Mouse (Mus musculus) liver, postnatal 0 days (tissue): ENCODE results near the gene Nup155. TPM values are rescaled to one million over a fixed set of nuclear protein-coding genes. Genes with fewer than 3 reads are reported as not detected.
"Not testable (repeated sequence)": the region's sequence is repeated elsewhere in the genome, so short reads cannot be mapped to it uniquely, and the experiment has no call there.

ENCODE experiments used
- ATAC-seq: fragments of 200-750 bp; cut with Nextera tagmentation; 2 replicates; pipeline ENCODE4 v1.8.0; 2017; ENCODE audit warnings: mild to moderate bottlenecking, moderate library complexity
- DNase-seq: peaks from one replicate; pipeline ENCODE4 v3.0.0-alpha.2; 2016
- H3K27ac ChIP-seq: fragments of 300-500 bp; sonication (generic); 2 replicates; pipeline ENCODE4 v1.5.1; 2014; ENCODE audit warnings: antibody characterized with exemption, moderate library complexity, mild to moderate bottlenecking, low read depth
- H3K27me3 ChIP-seq: fragments of 300-500 bp; sonication (generic); 2 replicates; pipeline ENCODE4 v1.6.1; 2014; ENCODE audit warnings: low read length, control low read depth, mixed read lengths; ENCODE audit not compliant: insufficient read depth
- H3K36me3 ChIP-seq: fragments of 300-500 bp; sonication (generic); replicated peaks from 2 replicates; pipeline ENCODE4 v1.6.1; 2014; ENCODE audit warnings: mild to moderate bottlenecking, control low read depth, low read length, moderate library complexity, mixed read lengths; ENCODE audit not compliant: insufficient read depth
- H3K4me1 ChIP-seq: fragments of 300-500 bp; sonication (generic); 2 replicates; pipeline ENCODE4 v1.6.1; 2014; ENCODE audit warnings: antibody characterized with exemption, mild to moderate bottlenecking, control low read depth; ENCODE audit not compliant: insufficient read depth
- H3K4me2 ChIP-seq: fragments of 300-500 bp; sonication (generic); 2 replicates; pipeline ENCODE4 v1.6.1; 2014; ENCODE audit warnings: low read depth, mild to moderate bottlenecking, low read length, moderate library complexity, mixed read lengths
- H3K4me3 ChIP-seq: fragments of 300-500 bp; sonication (generic); 2 replicates; pipeline ENCODE4 v1.5.1; 2014; ENCODE audit warnings: low read depth, low read length
- H3K9ac ChIP-seq: fragments of 300-500 bp; sonication (generic); replicated peaks from 2 replicates; pipeline ENCODE4 v1.6.1; 2014; ENCODE audit warnings: mild to moderate bottlenecking, moderate library complexity
- H3K9me3 ChIP-seq: fragments of 300-500 bp; sonication (generic); 2 replicates; pipeline ENCODE4 v1.6.1; 2016; ENCODE audit warnings: mild to moderate bottlenecking, control low read depth, low read length, mixed read lengths
- CTCF ChIP-seq: sonication (generic); IDR thresholded peaks from 2 replicates; pipeline ENCODE4 v1.5.1; 2016; ENCODE audit warnings: antibody characterized with exemption, low read depth
- EP300 ChIP-seq: IDR thresholded peaks from 2 replicates; pipeline ENCODE4 v1.6.1; 2016; ENCODE audit warnings: antibody characterized with exemption, low read depth, mild to moderate bottlenecking
- WGBS: fragments of 180-500 bp; shearing (Covaris S2); extraction: QIAGEN DNeasy Blood & Tissue Kit; methylation state at CpG from one replicate; pipeline ENCODE4 v1.1.7; 2014; ENCODE audit not compliant: insufficient replicate concordance; 5-methylcytosine and 5-hydroxymethylcytosine counted together
- polyA plus RNA-seq: library from polyadenylated mRNA; unstranded; fragments of >200 nt; fragmentation: Nextera tagmentation; extraction: Ambion mirVana; gene quantifications from 2 replicates; pipeline ENCODE4 v1.2.1, GENCODE M21; 2015

Gene Nup155
- polyA plus RNA-seq: 3.6 and 4.1 TPM in 2 replicates

GRCm38 (mm10) chr15:8108966-8109743, at the start of gene Nup155:
Gene Nup155, plus strand, starts transcription at chr15:8109273.
- peak within 1 kb of the TSS; percentile 95 for H3K4me3 ChIP-seq
- peaks cover 18% of the 10 kb centered on the region for H3K36me3 ChIP-seq
- no peaks in the 10 kb centered on the region for H3K27me3 ChIP-seq
- H3K4me1 ChIP-seq: peaks cover 11% of the 10 kb centered on the region
- TF ChIP-seq CTCF (peak; percentile 23; the same call in 1 of the 2 replicates), EP300 (no peak)
- WGBS: under 1% methylated on average over 54 of the region's 54 CpGs
- no peaks in the 10 kb centered on the region for H3K9me3 ChIP-seq
- peak within 1 kb of the TSS; percentile 91 for H3K9ac ChIP-seq
- DNase-seq: peak; percentile 94
- peak within 1 kb of the TSS; percentile 75 for H3K4me2 ChIP-seq
- ATAC-seq: peak; percentile 98
- H3K27ac ChIP-seq: peak within 1 kb of the TSS; percentile 82

GRCm38 (mm10) chr15:8065221-8065620, 43.9 kb upstream of the Nup155 start:
- peak; percentile 8; the same call in 1 of the 2 replicates for TF ChIP-seq CTCF
- TF ChIP-seq EP300: no peak
- Histone ChIP-seq H3K4me3 (no peak overlapping the region), H3K27me3 (no peaks in the 10 kb centered on the region), H3K4me1 (no peaks in the 10 kb centered on the region), H3K27ac (no peak overlapping the region), H3K4me2 (no peak overlapping the region), H3K36me3 (peaks cover 6% of the 10 kb centered on the region; the same call in 1 of the 2 replicates), H3K9me3 (no peaks in the 10 kb centered on the region), H3K9ac (no peak overlapping the region)
- ATAC-seq: no peak
- WGBS: 72% methylated on average over 6 of the region's 6 CpGs
- DNase-seq: no peak

GRCm38 (mm10) chr15:8073159-8073558, 35.9 kb upstream of the Nup155 start:
- H3K4me1 ChIP-seq, H3K4me3 ChIP-seq, H3K27ac ChIP-seq, H3K27me3 ChIP-seq, DNase-seq, H3K9me3 ChIP-seq, ATAC-seq, H3K4me2 ChIP-seq, H3K9ac ChIP-seq: not testable (repeated sequence)
- WGBS: 88% methylated on average over 3 of the region's 3 CpGs
- peaks cover 12% of the 10 kb centered on the region for H3K36me3 ChIP-seq

GRCm38 (mm10) chr15:8082139-8082538, 26.9 kb upstream of the Nup155 start:
- no peak overlapping the region for H3K4me3 ChIP-seq
- no peak overlapping the region for H3K27ac ChIP-seq
- DNase-seq: no peak
- H3K9me3 ChIP-seq: no peaks in the 10 kb centered on the region
- TF ChIP-seq EP300 (no peak), CTCF (no peak)
- no peak for ATAC-seq
- no peaks in the 10 kb centered on the region for H3K27me3 ChIP-seq
- WGBS: 89% methylated on average over 8 of the region's 8 CpGs
- no peak overlapping the region for H3K9ac ChIP-seq
- H3K36me3 ChIP-seq: peaks cover 20% of the 10 kb centered on the region
- no peak overlapping the region for H3K4me2 ChIP-seq
- no peaks in the 10 kb centered on the region for H3K4me1 ChIP-seq

GRCm38 (mm10) chr15:8087293-8087692, 21.8 kb upstream of the Nup155 start:
- no peak overlapping the region for H3K4me3 ChIP-seq
- H3K9ac ChIP-seq: no peak overlapping the region
- ATAC-seq (no peak), DNase-seq (no peak)
- no peaks in the 10 kb centered on the region for H3K27me3 ChIP-seq
- H3K4me1 ChIP-seq: no peaks in the 10 kb centered on the region
- H3K27ac ChIP-seq: no peak overlapping the region
- peaks cover 8% of the 10 kb centered on the region; the same call in 1 of the 2 replicates for H3K36me3 ChIP-seq
- no peak overlapping the region for H3K4me2 ChIP-seq
- TF ChIP-seq CTCF (no peak), EP300 (no peak)
- no peaks in the 10 kb centered on the region for H3K9me3 ChIP-seq
- WGBS: 90% methylated on average over 4 of the region's 4 CpGs

- H3K4me1 ChIP-seq: no peaks in the 10 kb centered on the region
- no peak overlapping the region for H3K4me3 ChIP-seq
- no peaks in the 10 kb centered on the region for H3K27me3 ChIP-seq
- ATAC-seq (peak; percentile 82), DNase-seq (no peak)
- H3K9ac ChIP-seq: no peak overlapping the region
- H3K36me3 ChIP-seq: peaks cover 8% of the 10 kb centered on the region; the same call in 1 of the 2 replicates
- no peaks in the 10 kb centered on the region for H3K9me3 ChIP-seq
- no peak for TF ChIP-seq CTCF
- TF ChIP-seq EP300: no peak
- H3K27ac ChIP-seq: no peak overlapping the region
- WGBS: 74% methylated on average over 3 of the region's 3 CpGs
- no peak overlapping the region for H3K4me2 ChIP-seq
These were observed 20.4 kb upstream of the Nup155 start for GRCm38 (mm10) chr15:8088715-8089114.
